Mouse (Mus musculus): ENCODE results near the gene Uts2.

Gene Uts2

DNA sequence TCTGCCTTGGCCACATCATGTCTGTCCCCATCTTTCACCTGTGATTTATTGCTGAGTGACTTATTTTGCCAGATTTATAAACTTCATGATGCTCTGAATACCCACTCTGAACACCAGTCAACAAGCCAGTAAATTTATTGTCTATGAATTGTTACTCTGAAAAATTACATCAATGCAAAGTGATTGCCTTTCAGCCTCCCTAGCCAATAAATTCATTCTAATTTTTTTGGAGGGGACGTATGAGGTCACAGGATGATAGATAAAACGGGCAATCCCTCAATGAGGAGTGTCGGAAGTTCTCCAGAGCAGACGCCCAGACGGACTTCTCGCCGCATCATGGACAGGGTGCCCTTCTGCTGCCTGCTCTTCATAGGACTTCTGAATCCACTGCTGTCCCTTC, at the start of gene Uts2:
Uts2 (plus strand) TSS at position 301 of the 400 bp plus-strand sequence.
- DNase-seq: no peak

DNA sequence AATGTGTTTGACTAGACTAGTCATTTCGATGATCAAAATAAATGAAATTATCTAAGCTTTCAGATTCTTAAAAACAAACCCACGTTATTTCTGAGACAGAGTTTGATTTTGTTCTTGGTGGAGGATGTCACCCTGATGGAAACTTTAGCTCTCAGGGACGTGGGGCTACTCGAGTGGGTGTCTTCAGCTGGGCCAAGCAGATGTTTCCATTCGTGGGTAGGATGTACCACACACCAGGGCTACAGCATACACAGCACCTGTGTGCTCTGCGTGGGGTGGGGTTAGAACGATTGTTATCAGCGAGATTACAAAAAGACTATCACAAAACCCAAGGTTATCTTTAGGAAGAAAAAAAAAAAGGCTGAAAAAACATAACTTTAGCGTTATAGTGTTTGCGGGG, 45.9 kb upstream of the Uts2 start:
- DNase-seq: no peak

DNA sequence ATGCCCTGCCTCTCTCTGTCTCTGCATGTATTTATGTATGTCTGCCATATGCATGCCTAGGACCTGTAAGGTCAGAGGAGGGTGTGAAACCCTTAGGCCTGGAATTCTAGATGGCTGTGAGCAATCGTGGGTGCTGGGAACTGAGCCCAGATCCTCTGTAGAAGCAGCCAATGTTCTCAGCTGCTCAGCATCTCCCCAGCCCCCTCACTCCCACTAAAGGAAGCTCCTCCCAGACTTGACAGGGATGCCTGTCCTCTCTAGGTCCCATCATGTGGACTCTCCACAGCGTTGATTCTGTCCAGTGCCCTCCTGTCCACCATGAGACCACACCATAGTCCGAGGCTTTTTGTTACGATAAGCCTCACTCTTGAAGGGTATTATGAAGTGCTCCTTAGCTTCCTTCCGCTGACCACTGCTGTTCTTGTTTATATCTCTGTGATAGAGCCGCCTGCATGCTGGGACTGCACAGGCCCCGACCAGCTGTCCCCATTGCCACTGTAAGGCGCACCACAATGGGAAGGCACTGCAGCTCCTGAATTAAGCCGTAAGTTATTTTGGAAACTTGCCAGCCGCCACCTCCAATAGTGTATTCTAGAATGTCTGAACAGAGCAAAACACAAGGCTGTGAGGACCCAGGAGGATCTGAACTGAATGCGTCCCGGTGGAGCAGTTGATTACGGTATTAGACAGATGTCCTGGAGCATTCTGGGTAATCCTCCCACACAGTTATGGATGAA, 40.4 kb upstream of the Uts2 start:
- no peak for DNase-seq

DNA sequence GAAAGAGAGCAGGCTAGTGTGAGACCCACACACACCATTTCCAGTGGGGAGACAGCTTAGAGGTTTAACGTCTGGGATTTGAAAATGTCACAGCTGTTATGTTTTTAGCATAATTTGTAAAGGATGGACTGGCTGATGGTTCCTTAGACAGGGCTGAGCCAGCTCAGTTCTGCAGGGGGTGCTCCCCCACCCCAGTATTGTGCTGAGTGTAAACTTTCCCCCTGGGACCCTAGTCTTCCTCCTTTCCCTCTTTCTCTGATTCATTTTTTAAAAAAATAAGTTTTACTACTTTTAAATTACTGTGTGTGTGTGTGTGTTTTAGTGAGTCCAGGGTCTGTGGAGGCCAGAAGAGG, 39.8 kb upstream of the Uts2 start:
- no peak for DNase-seq

DNA sequence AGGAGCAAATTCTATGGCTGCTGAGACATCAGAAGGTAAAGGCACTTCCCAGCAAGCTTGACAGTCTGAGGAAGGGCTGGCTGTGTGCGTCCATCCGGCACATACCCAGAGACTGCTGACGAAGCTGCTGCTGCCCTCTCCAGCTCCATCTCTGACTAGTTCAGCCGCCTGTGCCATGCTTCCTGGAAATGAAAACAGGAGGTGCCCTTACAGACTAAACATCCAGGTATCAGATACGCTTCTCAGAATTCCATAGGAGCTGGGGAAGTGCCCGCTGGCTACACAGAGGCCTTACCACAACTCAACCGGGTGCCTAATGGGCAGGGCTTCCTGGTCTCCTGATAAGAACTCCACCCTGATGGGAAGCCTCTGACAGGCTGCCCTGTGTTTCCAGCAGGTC, 38.4 kb upstream of the Uts2 start:
- DNase-seq: no peak

DNA sequence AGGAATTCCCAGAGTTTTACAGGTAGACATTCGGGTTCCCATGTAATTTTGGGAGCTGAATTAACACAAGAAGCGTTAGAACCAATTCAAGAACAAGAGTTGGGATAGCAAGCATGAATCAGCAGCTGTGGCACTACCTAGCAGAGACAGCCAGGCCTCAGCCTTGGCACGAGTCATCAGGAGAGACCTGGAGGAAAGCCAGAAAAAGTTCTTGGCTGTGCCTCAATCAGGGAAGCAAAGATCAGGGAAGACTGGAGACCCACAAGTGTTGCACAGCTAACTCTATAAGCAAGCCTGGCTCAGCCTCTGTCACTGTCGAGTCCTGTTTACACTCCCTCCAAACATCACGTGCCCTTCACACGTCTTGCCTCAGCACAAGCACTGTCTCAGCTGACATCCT, 34.7 kb upstream of the Uts2 start:
- no peak for DNase-seq

DNA sequence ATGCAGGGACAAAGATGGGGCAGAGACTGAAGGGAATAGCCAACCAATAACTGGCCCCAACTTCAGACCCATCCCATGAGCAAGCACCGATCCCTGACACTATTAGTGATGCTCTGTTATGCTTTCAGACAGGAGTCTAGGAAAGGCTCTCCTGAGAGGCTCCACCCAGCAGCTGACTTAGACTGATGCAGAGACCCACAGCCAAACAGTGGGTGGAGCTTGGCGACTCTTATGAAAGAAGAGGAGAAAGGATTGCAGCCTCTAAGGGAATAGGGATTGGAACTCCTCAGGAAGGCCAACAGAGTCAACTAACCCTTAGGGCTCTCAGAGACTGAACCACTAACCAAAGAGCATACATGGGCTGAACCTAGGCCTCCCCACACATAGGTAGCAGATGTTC, 33.2 kb upstream of the Uts2 start:
- no peak for DNase-seq

DNA sequence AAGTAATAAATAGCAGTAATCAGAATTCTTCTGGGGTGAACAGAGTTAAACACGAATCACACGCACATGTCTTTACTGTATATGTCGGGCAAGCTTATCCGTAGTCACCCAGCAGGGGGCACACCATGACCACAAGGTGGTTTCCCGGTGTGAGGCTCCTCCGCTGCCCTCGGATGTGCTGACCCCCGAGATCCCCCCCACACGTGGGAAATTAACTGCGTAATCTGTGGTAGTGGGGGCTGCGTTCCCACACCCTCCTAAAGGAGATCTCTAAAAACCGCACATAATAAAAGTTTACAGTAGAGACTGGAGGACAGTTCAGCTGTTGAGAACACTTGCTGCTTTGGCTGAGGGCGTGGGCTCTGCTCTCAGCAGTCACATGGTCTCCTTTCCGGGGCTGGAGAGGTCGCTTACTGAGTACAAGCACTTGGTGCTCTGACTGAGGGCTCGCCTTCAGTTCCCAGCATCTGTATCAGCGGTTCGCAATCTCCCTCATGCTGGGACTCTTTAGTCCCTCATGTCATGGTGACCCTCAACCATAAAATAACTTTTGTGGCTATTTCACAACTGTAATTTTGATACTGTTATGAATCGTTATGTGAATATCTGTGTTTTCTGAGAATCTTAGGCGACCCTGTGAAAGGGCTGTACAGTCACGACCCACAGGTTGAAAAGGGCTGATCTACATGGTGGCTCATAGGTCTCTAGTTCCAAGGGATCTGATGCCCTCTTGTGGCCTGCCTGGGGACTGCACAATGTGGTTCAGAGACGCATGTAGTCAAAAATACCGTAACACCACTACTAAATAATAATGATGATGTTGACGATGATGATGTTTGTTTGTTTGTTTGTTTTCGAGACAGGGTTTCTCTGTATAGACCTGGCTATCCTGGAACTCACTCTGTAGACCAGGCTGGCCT, 32.0 kb upstream of the Uts2 start:
- DNase-seq: peak; percentile 67 to 73

DNA sequence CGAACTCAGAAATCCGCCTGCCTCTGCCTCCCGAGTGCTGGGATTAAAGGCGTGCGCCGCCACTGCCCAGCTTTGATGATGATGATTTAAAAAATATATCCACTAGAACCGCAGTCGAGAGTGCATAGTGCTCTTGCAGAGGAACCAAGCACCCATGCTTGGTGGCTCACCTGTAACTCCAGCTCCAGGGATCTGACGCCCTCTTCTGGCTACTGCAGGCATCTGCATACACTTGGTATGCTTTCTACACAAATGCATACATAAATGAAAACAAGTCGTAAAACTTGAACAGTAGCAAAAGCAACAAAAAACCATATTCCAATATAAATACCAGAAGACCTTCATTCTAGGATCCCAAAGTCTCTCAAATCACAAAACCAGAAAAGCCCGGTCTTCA, 31.3 kb upstream of the Uts2 start:
- no peak for DNase-seq

DNA sequence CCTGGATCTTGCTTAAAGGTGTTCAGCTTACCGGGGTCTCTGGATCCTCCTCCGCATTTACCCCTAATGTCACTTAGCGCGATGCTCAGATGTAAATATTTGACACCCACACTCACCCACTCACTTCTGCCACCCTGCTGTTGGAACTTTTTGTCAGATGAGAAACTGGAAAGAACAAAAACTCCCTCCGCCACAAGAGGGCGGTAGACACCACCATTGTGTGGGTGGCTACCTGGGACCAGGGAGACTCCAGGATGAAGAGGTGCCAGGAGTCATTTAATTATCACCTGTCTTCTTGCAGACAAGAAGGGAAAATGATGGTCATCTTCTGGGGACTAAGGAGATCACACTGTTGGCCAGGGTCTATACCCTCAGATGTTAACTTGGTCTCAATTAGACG, 30.3 kb upstream of the Uts2 start:
- DNase-seq: peak in 1 of 2 experiments; percentile 30

DNA sequence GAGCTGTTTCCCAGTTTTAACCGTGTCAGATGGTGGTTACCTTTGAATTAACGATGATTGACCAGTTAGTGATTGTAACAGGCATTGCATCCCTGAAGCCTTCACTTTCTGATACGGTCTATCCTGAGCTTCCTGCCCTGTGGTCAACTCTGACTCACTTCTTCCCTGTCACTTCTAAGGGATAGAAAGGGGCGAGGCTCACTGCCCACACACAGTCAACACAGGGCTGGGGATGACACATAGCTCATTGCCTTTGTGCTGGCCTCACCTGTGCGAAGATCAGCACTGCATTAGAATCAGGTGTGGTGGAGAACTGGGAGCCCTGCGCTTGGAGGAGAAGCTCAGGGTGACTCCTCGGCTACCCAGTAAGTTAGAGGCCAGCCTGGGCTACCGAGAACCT, 27.9 kb upstream of the Uts2 start:
- no peak for DNase-seq

DNA sequence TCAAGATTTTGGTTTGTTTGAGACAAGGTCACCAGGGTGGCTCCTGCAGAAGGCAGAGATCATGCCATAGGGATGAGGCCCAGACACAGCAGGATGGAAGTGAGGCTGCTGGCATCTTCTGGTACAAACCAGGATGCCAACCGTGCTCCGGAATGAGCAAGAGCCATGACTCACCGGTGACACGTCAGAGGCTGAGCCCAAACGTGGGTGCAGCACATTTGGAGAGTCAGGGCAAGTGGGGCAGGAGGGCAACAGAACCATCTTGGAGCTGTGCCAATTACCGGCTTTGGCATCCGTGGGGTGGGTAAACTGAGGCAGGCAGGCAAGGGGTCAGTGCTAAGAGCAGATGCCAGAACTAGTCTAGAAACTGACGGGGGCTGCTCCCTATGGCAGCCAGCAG, 23.6 kb upstream of the Uts2 start:
- no peak for DNase-seq

DNA sequence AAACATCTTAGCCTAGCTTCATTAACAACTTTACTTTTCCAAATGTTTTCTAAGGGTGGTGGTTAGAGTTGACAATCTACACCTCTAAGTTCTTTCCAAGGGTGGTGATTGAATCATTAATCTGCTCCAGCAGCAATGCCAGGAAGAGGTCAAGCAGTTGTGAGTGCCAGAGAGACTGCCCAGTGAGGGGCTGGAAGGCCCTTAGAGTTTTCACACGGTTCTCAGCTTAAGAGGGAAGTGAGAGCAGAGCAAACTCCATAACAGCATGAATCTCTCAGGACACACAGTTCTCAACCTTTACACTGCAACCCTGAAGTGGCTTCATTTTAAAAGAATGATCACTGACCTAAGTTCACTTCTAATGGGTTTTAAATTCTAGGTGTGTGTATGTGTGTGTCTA, 21.8 kb upstream of the Uts2 start:
- no peak for DNase-seq

DNA sequence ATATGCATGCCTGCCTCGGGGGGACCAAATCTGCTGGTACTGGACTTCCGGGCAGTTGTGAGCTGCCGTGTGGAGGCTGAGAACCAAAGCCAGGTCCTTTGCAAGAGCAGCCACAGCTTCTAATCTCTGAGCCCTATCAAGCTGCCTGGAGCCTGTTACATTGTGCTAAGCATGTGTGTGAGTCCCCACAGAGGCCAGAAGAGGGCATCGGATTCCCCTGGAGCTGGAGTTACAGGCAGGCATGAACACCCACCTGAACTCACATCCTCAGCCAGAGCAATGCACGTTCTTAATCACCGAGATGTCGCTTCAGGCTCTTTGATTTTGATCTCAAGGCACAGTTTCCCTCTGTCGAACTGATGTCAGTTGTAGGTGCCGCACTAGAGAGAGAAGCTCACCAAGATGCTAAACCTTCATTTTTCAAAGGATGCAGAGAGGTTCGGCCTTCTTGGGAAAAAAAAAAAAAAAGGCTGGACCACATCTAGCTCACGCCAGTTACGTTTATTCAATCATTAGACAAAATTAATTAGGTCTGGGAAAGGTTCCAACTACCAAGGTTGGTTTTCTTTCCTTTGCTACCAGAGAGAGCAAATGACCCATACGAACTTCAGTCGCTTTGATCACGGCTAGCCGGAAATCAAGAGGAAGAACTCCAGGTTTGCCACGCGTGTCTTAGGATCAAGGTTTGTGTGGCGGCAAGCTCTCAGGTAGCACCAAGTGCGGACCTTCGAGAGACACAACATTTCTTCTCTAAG, 18.6 kb upstream of the Uts2 start:
- no peak for DNase-seq

DNA sequence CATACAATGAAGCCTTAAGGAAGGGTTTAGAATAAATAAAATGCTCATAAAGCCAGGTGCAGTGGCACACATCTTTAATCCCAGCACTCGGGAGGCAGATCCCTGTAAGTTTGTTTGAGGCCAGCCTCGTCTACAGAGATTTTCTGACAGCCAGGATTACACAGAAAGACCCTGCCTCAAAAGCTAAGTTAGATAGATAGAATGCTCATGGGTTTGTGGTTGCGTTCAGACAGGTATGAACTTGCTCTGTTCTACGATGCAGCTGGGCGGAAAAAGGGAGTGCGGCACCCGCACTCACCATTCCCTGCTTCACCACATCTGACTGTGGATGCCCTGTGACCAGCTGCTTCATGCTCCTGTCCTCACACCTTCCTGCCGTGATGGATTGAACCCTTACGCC, 17.4 kb upstream of the Uts2 start:
- DNase-seq: no peak

DNA sequence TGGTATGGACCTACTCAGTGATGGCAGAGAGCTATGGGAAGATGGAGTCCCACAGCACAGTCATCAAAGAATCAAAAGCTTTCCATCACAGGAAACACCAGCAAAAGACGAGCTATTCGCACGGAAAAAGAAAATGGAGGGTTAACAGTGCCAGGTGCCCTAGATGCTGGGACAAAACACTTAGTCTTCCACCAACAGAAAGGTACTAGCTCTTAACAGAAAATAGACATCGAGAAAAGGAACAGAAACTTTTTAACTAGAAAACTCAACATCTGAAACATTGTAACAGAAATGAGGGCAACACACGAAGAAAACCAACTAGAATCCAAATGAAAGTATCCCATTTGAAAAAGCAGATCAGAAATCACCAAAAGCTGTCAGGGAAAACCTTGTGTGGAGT, 16.7 kb upstream of the Uts2 start:
- no peak for DNase-seq

DNA sequence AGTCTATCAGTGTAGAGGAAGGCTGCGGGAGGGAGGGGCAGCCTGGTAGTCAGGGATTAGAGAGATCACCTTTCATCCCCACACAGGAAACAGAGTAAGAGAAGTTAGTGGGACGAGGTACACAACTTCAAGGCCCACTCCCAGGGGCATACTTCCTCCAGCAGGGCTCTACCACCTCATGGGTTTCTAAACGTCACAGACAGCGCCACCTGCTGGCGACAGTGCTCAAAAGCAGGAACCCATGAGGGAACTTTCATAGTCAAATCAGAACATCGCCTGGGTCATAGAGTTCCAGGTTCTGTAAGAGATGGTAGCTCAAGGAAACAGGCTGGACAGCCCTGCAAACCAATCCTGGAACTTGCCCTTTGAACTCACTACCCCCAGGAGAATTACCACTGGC, 6.7 kb upstream of the Uts2 start:
- no peak for DNase-seq

DNA sequence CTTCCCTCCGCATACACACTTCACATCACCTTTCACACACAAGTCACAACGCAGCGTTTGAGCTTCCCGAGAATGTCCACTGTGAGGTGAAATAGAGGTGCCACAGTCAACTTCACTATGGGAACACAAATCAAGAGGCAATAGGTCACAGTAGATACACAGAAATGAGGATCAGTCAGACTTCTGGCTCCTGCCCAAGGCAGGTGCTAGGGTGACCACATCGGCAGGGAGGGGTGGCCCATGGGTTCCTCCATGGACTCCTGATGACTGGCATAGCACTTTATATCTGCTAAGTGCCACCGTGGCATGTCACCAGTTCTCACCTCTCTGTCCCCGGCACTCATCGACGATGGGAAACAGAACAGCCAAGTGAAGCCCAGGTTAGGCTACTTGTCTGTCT, 1.7 kb downstream of the Uts2 start:
- DNase-seq: no peak

DNA sequence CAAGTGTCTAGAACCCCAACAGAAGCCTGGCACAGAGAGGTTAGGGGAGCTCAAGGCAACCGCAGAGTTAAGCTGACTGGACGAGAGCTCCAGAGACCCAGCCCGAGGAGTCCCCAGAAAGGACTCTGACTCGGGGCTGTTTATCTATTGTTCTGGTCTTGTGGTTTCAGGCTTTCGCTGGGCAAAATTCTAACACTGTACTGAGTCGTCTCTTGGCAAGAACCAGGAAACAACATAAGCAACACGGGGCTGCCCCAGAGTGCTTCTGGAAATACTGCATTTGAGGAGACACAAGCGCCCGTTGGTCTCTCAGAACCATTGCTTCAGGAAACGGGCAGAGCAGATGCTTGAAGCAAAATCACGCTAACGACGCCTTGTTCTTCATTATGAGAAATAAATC, 4.5 kb downstream of the Uts2 start:
- no peak for DNase-seq

DNA sequence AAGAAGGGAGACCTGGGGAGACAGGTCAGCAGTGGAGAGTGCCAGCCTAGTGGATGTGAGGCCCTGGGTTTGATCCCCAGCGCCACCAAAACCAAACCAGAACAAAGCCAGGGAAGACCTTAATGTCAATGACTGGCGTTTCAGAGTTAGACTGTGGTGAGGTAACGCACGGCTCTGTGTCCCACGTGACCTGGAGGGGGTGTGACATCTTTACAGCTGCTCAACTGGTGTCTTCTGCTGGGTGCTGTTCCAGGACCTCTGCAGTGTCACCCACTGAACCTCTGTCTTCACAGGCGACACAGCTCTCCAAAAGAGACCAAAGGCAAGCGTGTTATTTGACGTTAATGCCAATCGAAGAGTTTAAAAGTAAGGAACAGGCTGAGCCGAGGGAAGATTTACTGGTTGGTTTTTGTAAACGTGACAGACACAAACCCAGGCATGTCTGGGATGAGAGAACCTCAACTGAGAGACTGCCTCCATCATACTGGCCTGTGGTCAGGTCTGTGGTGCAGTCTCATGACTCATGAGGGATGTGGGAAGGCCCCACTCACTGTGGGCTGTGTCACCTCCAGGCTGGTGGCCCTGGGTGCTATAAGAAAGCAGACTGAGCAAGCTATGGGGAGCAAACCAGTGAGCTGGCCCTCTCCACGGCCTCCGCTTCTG, 8.9 kb downstream of the Uts2 start:
- DNase-seq: no peak

DNA sequence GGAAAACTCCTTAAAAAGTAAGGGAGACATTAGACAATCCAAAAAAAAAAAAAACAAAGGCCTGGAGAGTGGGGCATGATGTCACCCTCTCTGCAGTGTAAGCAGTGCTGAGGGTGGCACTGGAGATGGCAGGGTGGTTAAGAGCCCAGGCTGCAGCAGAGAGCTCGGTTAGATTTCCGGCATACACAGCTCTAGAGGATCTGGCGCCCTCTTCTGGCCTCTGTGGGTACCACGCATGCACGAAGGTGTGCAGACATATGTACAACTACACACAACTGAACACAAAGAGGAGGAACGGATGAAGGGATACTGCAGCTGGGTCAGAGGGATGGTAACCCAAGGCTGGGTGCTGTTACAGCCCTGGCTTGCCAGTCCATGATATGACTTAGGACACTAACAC, 10.0 kb downstream of the Uts2 start:
- peak; percentile 14 to 16 for DNase-seq

DNA sequence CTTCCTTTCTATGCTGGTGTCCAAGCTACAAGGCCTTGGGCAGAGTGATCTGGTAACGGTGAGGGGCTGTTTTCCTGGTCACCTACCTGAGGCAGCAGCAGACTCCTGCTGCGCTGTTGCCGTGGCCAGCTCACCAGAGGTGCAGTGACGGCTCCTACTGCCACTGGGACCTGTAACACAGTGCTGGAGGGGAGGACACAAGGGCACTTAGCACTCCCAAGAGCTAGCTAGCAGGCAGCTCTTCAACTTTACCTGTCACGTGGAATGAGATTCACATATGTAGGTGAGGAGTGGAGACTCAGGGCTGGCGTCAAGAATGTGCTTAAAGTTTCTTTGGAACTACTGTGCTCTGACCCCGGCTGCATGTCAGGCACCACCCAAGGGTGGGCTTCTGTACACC, 13.4 kb downstream of the Uts2 start:
- DNase-seq: no peak

DNA sequence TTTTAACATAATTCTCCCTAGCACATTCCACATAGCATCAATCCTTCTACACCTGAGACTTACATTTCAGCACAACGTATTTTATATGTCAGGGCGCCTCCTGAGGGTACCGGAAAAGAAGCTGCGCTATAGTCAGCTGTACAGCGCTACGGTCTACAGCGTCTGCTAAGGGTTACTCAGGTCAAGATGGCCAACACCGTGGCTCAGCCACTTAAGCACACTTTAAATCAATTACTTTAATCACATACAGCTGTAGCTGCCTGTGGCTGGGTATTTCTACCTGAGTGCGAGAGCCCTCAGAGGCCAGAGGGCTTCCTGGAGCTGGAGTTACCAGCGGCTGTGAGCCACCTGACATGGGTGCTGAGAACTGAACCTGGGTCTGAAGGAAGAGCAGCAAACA, 19.0 kb downstream of the Uts2 start:
- DNase-seq: no peak
